Mouse (Mus musculus) testis, postnatal 14 days (tissue): ENCODE results near the gene Pxk.
"Not testable (repeated sequence)": the region's sequence is repeated elsewhere in the genome, so short reads cannot be mapped to it uniquely, and the experiment has no call there.

Experiments used
- DNase-seq: peaks from one replicate; pipeline ENCODE4 v3.0.0; 2021; ENCODE audit warnings: low spot score

Pxk gene

DNA sequence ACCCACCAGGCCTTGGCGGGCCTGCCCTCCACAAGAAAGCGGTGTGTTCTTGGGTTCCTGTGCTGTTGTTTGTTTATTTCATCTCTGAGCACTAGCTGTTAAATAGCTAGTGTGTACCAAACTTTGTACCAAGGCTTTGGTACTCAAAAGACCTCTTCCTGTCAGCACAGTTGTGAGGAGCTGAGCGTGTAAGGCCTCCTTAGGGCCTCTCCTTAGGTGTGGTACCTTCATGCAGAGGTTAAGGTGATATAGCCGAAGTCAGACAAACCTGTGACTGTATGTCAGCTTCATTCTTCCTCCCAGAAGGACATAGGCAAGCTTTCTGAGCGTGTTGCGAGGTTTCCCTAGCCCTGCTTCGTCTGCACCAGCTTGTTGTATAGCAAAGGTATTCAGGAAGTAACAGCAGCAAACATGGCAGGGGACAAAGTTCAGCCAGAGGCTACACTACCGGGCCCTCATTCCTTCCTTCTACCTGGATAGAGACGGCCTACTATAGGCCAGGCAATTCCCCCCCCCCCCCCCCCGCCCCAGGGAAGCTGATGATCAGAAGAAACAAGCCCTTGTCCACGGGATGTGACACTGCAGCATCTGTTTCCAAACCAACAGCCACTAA, 48.7 kb downstream of the Pxk start:
- no peak for DNase-seq

DNA sequence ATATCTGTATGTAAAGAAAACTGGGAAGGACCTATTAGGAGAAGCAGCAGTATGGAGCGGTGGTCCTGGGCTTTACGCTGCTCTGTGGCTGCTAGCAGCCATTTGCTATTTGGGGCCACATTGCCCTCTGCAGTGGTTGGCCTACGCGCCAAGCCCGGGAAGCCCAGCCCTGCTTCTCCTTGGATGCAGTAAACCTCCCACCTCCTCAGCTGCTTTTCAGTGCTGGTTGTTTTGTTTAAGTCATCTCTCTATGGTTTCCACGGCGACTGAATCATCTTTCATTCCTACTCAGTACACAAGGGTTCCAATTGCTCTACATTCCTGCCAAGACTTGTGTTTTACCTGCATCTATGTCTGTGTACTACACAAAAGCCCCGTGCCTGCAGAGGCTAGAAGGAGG, 50.8 kb downstream of the Pxk start:
- no peak for DNase-seq

DNA sequence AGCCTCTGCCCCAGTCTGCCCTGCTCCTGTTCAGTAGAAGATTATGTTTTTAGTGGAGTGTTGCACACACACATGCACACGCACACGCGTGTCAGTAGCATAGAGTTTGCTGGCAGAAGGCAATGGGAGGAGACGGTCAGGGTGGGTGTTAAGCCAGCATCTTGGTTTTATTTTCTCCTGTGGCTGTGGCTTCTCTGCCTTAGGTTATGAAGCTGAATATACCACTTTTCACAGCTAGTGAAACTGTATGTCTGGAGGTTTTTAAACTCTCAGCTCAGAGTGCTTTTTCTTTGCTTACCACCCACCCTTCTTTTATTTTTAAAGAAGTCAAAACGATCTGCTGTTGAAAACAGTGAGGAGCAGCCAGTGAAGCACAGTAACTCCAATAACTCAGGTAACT, 53.7 kb downstream of the Pxk start:
- DNase-seq = no peak

DNA sequence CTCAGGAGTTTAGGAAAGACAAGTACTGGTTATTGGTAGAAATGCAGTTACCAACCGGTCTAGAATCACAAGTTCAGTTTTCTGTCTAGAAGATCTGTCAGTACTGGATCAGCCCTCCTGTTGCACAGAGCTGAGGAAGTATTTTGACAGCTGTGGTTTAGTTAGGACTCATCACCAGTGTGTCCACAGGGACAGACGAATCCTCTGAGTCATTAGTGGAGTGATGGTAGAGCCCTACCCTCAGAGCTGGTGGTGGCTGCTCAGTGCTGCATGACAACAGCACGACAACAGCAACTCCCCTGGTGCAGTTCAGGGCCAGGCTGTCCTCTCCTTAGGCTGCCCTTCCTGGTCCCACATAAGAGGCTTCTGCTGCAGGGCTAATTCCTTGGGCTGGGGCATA, 56.1 kb downstream of the Pxk start:
- DNase-seq = no peak

DNA sequence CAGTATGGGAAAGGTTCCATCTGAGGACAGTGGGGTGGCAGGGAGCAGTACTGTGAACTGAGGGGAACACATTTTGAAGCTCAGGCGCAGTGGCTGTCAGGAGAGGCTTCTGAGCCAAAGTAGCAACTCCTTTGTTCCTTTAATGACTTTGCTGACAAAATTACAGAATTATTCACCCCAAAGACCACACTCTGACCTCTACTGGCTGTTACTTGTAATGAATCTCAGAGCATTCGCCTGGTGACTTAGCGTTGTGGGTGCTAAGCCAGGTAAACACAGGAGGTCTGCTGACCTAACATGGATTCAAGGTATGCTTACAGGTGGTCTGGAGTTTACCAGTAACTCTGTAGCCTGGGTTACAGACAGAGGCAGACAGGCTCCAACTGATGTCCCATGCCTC, 58.9 kb downstream of the Pxk start:
- no peak for DNase-seq

DNA sequence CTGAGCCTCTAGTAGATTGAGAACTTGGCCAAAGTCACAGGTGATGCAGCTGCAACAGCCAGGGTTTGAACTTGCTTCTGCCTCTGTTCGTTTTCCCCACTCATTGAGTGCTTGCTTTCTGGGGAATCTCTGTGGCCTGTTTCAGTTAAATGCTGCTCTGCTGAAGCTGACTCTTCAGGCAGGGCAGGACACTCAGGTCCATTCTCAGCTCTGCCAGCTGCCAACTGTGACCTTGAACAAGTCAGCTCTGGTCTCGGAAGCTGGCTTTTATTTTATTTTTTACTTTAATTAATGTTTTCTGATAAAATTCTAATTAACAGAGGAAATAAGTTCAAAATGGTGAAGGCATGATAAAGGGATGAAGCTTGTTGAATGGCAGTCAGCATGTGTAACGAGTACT, 60.7 kb downstream of the Pxk start:
- no peak for DNase-seq

DNA sequence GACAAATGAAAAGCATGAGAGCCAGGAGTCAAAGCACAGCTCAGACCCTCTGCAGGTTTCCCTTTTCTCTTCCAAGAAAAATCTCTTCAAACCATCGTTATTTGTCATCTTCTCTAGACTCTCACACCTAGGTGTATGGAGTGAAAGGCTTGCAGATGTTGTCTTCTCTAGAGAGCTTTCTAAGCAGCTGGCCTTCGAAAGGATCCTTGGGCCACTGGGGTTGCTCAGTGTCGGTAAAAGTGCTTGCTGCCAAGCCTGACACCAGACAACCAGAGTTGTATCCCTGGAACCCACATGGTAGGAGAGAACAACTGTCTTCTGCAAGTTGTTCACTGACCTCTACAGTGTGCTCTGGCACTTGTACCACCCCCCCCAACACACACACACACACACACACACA, 61.1 kb downstream of the Pxk start:
- no peak for DNase-seq

DNA sequence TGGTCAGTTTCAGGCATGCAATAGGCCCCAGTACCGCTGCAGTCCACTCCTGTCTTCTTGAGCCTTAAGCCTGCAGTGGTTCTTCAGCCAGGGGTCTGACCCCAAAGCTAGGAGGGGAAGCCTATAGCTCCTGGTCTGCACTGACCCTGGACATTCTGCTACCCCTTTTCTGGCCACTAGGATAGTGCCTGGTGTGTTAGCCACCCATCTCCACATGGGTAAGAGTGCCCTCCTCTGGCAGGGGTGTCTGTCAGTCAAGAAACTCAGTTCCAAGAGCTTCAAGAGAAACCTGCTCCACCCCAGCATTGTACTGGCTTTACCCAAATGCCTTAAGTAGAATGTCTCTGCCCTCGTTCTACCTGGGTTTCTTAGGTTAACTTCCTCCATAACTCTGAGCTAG, 63.8 kb downstream of the Pxk start:
- no peak for DNase-seq

DNA sequence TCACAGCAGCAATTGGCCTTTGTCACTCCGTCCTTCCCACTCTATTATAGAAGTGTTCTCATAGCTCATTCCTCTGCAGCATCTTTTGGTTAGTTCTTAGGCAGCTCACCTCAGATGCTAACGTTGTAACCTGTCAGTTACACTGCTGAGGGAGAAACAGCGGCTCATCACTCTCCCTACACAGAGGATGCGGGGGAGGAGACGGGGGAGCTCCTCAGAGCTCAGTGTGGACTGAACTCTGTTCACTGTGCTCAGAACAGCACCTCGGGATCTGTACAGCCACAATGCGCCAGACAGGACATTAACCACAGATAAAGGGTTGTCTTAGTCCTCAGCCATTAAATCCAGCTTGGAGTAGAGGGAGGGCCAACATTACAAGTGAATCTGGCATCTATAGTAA, 66.5 kb downstream of the Pxk start:
- peak; percentile 61 for DNase-seq

DNA sequence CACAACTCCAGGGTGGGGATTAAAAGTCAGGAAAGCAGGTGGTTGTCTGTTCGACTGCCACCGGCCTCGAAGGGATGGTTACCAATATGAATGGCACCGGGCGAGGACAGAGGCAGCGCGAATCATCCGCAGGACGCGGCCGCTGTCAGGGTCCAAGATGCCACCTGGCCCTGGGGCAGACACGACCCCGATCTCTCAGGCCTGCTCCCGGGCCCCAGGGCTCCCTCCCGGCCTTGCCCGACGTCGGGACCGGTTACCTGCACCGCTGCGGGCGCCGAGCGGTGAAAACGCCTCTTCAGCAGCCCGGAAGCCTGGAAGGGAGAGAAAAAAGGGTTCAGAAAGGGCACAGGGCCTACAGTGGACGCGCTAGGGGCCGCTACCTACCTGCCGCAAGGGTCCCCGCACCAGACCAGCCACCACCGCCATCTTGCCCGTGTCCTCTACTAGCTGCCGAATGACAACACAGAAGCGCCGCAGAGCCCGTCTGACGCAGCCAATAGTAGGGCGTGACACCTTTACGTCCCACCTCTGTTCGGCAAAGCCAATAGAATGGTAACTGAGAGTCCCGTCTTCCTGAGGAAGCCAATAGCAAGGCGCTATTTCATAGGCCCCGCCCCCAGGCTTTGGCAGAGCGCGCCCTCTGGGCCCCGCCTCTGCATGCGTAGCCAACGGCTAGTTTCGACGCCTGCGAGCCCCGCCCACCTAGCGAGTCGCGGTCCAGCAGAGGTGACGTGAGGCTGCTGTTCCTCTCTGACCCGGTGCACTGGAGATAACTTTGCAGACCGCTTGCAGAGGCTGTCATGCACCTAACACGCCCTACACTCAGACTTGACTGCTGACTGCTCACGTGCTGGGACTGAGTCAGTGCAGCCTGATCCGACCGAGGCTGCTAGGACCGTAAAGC, 74.7 kb downstream of the Pxk start, which contains the start of gene Pdhb:
Gene Pdhb (minus strand): TSS at position 519 of the 904 bp plus-strand sequence.
- peak; percentile 100 for DNase-seq

DNA sequence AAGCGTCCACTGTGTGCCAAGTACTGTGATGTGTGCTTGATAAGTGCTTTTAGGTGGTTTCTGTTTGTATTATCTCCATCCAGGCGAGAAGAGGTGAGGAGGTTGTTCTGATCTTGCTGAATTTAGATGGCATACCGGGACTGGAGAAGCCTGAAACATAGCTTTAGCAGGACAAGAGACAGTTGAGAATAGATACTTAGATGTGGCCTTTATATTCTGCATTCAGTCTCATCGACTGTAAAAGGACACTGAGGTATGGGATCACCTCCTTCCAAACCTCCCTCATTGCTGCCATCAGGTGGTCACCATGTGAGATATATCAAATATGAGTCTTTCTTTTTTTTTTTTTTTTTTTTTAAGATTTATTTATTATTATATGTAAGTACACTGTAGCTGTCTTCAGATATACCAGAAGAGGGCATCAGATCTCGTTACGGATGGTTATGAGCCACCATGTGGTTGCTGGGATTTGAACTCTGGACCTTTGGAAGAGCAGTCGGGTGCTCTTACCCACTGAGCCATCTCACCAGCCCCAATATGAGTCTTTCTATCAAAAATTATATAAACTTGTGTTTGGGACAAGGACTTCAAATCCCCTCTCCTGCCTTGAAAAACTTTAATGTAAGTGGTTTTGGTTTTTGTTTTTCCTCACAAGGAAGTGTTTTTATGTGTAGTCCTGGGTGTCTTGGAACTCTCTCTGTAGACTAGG, 75.7 kb downstream of the Pxk start:
- not testable (repeated sequence) for DNase-seq

DNA sequence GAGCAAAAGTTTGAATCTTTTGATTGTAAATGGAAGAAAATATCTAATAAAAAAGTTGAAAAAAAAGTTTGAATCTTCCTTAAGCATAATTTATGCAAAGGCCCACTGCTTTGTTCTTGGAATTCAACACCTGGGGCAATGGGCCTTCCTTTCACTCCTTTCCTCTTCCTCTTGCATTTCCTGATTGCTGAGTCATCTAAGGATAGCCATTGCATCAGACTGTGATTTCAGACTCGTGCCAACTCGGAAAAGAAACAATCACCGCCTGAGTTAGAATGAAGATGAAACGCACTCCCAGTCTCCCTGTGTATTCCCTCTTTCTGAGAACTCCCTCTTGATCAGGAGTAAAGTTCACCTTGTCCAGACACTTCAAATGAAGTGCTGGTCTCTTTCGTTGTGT, 76.6 kb downstream of the Pxk start:
- DNase-seq = no peak

DNA sequence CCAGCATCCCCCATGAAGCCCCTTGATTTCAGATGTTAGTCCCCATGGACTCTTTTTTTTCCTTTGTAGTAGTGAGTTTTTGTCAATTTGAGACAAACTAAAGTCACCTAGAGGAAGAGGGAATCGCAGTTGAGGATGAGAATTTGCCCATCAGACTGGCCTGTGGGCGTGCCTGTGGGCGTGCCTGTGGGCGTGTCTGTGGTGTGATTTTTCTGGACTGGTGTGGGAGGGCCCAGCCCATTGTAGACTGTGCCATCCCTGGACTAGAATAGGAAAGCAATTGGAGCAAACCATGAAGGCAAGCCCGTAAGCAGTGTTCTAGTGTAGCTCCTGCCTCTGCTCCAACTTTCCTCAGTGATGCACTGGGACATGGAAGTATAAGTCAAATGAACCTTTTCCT, 78.2 kb downstream of the Pxk start:
- no peak for DNase-seq

DNA sequence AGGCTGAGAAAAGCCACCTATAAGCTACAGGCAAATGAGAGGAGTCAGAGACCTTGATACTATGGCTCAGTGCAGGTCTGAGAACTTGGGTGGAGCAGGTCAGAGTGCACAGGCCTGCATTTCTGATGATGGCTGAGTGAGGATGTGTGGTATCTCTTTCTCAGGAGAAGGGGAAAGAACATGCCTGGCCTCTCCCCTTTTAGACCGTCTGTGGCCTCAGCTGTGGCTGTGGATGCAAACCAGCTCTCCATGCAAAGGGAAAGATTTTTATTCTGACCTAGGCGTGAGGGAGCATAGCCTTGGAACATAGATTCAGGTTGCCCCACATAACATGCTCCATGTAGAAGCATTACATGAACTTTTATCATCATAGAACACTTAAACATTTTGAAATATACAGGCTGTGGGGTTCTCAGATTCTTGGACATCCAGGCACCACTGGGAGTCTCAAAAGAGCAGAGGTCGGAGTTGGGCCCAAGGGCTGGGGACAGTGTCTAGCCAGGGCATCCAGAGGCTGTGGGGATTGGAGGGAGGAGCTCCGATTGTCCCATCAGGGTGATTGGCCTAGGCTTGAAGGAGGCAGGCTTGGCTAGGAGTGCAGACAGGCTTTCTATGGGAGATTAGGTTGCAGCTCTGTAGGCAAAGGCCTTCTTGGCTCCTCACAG, 82.5 kb downstream of the Pxk start:
- DNase-seq = no peak

DNA sequence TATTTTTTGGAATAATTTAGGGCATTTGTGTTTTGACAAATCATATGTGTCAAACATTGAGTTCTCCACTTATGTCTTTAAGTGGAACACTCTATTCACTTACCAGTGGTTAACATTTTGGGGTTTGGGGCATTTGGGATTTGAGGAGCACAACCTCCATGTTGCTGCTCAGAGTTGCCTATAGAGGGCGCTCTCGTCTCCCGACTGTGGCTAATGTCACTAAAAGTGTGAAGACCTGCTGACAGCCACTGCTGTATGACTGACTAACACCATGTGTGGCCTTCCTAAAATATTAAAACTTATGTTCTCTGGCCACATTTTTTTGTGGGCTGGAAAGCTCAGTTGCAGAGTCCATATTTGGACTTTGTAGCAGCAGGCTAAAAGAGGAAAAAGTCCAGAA, 85.3 kb downstream of the Pxk start:
- no peak for DNase-seq

DNA sequence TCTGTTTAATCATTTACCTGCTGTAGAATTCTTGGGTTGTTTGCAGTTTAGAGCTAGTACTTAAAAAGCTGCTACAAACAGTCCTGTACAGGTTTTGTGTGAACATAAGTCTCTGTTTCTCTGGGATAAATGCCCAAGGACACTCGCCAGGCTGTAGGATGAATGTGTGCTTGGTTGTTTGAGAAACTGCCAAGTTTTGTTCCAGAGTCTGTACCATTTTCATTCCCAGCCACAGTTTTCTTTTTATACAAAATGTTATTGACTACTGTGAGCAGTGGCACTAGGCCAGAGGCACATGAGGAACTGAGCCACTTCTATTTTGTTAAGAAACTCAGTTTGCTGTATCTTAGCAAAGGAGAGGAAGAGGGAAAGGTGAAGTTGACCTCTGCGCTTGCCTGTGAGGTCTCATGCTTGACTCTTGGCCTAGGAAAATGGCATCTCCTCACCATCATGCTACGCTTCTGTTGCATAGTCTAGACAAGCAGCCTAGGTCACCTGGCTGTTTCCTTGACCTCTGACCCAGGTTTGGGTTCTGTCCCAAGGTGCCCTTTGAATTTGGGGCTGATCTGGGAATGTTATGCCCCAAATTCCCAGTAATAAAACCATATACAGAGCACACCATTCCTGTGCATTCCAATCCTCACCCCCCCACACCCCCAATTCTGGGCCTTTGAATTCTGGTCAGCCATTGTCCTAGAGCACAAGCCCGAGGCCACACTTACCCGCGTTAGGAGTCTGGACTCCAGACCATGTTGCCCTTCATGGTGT, 88.5 kb downstream of the Pxk start:
- peak; percentile 66 for DNase-seq

DNA sequence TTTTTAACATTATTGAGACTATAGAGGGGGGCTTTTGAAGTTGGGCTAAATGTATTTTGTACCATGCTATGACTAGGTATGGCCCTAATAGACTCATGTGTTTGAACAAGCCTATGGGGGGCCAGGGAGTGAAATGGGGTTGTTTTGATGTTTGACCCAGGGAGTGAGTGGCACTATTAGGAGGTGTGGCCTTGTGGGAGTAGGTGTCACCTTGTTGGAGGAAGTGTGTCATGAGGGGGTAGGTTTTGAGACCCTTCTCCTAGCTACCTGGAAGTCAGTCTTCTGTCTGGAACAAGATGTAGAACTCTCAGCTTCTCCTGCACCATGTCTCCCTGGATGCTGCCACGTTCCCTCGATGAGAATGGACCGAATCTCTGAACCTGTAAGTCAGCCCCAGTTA, 92.5 kb downstream of the Pxk start:
- no peak for DNase-seq

DNA sequence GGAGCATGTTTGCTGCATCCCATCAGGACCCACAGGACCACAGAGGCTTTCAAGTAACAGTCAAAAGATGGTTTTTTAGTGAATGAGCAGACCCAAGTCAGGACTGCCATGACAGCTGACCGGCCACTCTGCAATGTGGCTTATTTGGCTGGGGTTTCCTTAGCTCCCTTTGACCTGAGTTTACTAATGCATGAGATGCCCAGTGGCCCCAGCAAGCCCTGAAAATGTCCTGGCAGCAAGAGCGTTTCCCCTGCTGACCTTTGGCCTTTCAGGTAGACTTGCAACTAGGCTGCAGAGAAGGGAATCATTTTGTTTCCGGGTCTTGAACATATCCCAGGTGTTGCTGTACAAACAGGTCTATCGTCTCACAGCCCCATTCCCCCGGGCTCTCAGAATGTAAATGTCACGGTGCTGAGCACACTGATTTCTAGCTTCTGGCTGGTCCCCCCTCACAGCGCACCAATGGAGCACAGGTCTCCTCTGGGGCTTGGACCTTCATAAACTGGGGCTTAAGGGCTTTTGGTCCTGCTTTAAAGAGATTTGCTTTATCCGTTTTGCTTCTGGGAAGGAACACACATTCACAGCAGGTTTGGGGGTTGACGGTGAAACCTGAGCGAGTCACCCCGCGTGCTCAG, 93.4 kb downstream of the Pxk start:
- no peak for DNase-seq

DNA sequence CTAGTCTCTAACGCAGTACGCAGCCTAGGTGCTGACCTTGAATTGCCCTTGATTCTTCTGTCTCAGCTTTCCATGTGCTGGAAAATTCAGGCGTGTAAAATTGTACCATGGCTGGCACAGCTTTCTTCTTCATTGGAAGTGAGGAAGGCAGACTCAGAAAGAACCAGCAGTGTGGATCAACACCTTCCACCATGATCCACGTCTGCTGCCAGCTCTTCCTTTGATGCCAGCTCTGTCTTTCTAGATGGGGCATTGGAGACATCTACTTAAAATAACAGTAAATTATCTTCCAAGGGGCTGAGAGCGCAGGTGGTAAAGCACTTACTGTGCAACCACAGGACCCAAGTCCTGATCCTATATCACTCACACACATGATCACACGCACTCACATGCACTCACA, 94.7 kb downstream of the Pxk start:
- no peak for DNase-seq

DNA sequence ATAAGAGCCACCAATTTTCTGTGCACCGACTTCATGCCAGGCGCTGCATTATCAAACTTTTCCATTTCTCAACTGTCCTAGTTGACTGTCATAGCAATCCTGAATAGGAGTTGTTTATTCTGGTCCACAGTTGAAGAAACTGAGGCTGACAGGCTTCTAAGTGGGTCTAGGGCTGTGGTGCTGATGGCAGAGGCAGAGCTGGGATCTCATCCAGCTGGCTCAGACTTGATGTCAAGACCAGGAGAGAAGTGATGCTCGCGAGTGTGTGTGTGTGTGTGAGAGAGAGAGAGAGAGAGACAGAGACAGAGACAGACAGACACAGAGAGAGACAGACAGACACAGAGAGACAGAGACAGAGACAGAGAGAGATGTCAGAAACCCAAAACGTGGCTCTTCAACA, 102.8 kb downstream of the Pxk start:
- DNase-seq = no peak

DNA sequence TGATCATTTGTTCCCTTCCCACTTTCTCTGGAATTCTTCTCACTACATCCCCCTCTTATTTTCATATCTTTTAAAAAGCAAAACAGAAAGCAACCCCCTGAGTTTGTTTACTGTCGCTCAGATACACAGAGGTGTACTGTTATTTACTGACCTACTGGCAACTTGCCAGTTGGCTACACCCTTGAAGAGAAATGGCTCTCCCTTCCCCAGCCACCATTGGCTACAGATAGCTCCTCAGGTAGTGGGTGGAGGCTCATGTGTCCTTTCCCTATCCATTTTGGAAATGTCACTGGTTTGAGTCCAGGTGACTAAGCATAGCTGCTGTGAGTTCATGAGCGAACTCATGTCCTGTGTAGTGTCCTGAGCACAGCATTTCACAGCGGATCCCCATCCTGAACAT, 103.7 kb downstream of the Pxk start:
- DNase-seq = no peak
